Mouse (Mus musculus): Measurements from ENCODE around the gene Gm14214. TPM values are rescaled to one million over a fixed set of nuclear protein-coding genes. Genes with fewer than 3 reads are reported as not detected.

The Gm14214 gene
- polyA plus RNA-seq, 1 experiment from 2014 or later = not detected

DNA sequence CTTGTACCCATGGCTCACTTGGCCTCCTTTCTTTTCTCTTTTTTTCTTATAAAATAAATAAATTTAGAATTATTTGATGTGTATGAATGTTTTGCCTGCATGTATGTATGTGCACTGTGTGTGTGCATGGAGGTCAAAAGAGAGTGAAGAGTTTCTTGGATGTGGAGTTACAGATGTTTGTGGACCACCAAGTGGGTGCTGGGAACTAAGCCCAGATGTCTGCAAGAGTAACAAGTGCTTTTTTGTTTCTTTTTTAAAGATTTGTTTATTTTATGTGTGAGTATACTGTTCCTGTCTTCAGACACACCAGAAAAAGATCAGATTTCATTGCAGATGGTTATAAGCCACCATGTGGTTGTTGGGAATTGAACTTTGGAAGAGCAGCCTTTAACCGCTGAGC, 33.5 kb upstream of the Gm14214 start:
- Histone ChIP-seq H3K27me3 (replicated peaks; ENCODE audit: control insufficient read depth, insufficient read depth, low read length) (no peaks in the 10 kb centered on the region), H3K27ac (replicated peaks; ENCODE audit: low read depth, low read length) (no peak overlapping the region), H3K9ac (ENCODE audit: low read depth, low read length) (no peak overlapping the region), H3K4me3 (ENCODE audit: low read depth, low read length) (no peak overlapping the region), H3K9me3 (ENCODE audit: control insufficient read depth, low read length) (no peaks in the 10 kb centered on the region), H3K4me1 (ENCODE audit: control insufficient read depth, insufficient read depth, low read length) (peaks cover 27% of the 10 kb centered on the region), H3K4me2 (ENCODE audit: low read depth, low read length) (no peak overlapping the region), H3K36me3 (ENCODE audit: control insufficient read depth, insufficient read depth, low read length) (no peaks in the 10 kb centered on the region; the same call in 1 of the 2 replicates)
- peak; percentile 19 for DNase-seq (ENCODE audit: low spot score)
- WGBS = 67% methylated on average over 1 of the region's 1 CpGs
- ATAC-seq (ENCODE audit: low read depth) = no peak

DNA sequence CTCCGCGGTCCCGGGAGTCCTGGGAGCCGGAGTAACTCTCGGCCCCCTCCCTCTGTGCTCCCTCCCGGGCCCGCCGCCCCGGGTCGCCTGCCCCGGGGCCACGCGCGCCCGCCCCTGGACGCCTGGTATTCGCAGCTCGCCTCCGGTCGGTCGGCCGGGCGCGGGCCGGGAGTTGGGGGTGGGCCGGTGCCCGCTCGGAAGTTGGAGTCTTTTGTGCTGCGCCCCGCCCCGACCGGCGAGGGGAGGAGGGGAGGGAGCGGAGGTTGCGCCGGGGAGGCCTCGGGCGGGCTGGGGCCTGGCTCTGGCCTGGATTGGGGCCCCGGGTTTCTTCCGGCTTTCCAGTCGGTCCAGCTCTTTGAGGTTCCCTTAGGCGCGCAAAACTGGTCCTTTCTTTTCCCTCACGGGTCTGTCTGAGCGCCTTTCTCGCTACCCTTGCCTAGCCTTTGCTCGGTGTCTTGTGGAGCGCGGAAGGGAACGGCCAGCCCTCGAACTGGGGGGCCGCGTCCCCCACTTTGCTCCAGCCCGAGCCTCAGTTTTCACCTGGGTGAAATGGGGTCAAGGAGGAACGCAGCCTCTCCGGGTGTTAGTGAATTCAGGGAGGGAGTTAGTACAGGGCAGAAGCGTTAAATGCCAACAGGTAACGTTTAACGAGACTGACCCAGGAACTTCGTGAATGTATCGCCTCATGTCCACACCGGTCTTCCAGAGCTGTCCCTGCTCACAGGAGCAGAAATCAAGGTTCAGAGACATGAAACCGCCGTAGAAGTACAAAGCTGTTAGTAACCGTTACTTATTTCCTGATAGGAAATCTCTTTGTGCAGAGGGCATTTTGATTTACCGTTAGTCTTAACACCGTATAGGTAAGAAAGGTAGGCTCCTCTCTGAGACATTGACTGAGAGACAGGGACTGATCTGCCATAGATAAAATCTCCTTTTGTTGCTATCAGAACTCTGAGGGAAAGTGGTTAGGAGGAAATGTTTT, 22.1 kb upstream of the Gm14214 start:
- DNase-seq (ENCODE audit: low spot score) = peak; percentile 86
- peak overlapping the region; percentile 72 for H3K4me2 ChIP-seq (ENCODE audit: low read depth, low read length)
- peak overlapping the region; percentile 98 for H3K9ac ChIP-seq (ENCODE audit: low read depth, low read length)
- H3K9me3 ChIP-seq (ENCODE audit: control insufficient read depth, low read length) = no peaks in the 10 kb centered on the region
- peak overlapping the region; percentile 99 for H3K4me3 ChIP-seq (ENCODE audit: low read depth, low read length)
- peak; percentile 24 for ATAC-seq (ENCODE audit: low read depth)
- H3K36me3 ChIP-seq (ENCODE audit: control insufficient read depth, insufficient read depth, low read length) = 0 out of 2 replicates have a peak, but pooled peaks cover 3% of the 10 kb centered on the region
- H3K27ac ChIP-seq (replicated peaks; ENCODE audit: low read depth, low read length) = peak overlapping the region; percentile 98
- peaks cover 33% of the 10 kb centered on the region for H3K4me1 ChIP-seq (ENCODE audit: control insufficient read depth, insufficient read depth, low read length)
- no peaks in the 10 kb centered on the region for H3K27me3 ChIP-seq (replicated peaks; ENCODE audit: control insufficient read depth, insufficient read depth, low read length)
- under 1% methylated on average over 48 of the region's 67 CpGs for WGBS

DNA sequence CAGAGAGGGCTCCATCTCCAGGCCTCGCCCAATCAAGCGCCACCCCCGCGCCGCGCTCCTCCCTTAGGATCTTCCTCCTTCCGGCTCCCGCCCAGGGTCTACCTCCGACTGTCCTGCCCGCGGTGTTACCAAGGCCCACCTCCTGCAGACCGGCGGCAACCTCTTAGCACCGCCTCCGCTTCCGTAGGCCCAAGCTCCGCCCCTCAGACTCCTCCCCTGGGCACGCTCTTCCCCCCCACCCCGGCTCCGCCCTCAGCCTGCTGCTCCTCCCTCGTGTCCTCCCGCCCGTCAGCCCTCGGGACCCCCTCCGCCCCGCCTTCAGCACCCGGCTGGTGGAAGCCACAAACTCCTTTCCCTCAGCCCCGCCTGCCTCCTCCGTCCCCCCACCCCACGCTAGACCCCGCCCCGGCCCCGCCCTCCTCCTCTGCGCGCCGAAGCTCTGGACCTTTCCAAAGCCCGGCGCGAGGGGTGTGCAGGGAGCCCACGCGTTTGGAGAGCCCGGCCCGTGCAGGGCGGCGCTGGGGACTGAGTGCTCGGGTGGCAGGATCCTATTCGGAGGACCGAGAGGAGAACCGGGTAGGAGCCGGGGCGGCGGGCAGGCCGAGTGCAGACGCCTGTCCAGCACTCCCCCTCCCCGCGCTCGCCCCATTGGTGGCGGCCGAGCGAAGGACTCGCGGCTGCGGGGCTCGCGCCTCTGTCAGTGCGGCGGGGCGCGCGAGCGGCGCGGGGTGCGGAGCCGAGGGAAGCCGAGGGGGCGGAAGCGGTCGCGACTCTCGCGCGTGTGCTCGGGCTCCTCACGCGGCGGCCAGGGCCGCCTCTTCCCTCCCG, 21.0 kb upstream of the Gm14214 start, which contains the start of the genes Raly and a:
Gene Raly (plus strand): TSS at position 441 of the 828 bp plus-strand sequence.
Gene a (plus strand): TSS at position 747 of the 828 bp plus-strand sequence.
- no peaks in the 10 kb centered on the region for H3K9me3 ChIP-seq (ENCODE audit: control insufficient read depth, low read length)
- H3K36me3 ChIP-seq (ENCODE audit: control insufficient read depth, insufficient read depth, low read length) = 0 out of 2 replicates have a peak, but pooled peaks cover 3% of the 10 kb centered on the region
- DNase-seq (ENCODE audit: low spot score) (peak; percentile 99), ATAC-seq (ENCODE audit: low read depth) (peak; percentile 97)
- peak within 1 kb of the TSS; percentile 99 for H3K4me3 ChIP-seq (ENCODE audit: low read depth, low read length)
- peak within 1 kb of the TSS; percentile 98 for H3K27ac ChIP-seq (replicated peaks; ENCODE audit: low read depth, low read length)
- WGBS = under 1% methylated on average over 35 of the region's 89 CpGs
- peak within 1 kb of the TSS; percentile 98 for H3K9ac ChIP-seq (ENCODE audit: low read depth, low read length)
- peak within 1 kb of the TSS; percentile 72 for H3K4me2 ChIP-seq (ENCODE audit: low read depth, low read length)
- H3K4me1 ChIP-seq (ENCODE audit: control insufficient read depth, insufficient read depth, low read length) = peaks cover 33% of the 10 kb centered on the region
- no peaks in the 10 kb centered on the region for H3K27me3 ChIP-seq (replicated peaks; ENCODE audit: control insufficient read depth, insufficient read depth, low read length)

DNA sequence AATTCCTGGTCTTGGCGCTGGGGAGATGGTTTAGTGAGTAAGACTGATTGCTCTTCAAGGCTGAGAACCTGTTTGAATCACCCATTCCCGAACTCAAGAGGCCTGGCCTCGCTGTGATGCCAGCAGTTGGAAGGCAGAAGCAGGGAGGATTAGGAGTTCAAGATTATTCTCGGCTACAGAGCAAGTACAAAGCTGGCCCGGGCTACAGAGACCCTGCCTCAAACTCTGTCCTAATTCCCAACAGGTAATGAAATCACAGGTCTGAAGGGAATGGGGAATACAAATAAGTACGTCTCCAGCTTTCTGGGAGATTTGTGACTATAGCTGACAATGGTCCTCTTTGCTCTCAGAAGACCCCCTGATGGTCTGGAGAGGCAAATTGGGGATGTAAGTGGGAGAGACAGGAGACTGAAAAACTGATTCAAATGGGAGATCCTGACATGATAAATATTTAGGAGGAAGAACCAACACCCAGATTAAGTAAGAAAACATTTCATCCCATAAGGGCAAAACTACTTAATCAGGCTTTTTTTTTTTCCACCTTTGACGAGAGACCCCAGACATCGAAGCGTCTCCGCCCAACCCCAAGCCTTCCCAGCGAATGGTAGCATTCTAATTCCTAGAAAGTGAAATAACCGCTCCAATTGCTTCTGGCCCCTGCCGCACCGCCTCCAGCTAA, 20.3 kb upstream of the Gm14214 start:
- Histone ChIP-seq H3K4me2 (ENCODE audit: low read depth, low read length) (peak overlapping the region; percentile 72), H3K36me3 (ENCODE audit: control insufficient read depth, insufficient read depth, low read length) (0 out of 2 replicates have a peak, but pooled peaks cover 3% of the 10 kb centered on the region), H3K9me3 (ENCODE audit: control insufficient read depth, low read length) (no peaks in the 10 kb centered on the region), H3K27me3 (replicated peaks; ENCODE audit: control insufficient read depth, insufficient read depth, low read length) (no peaks in the 10 kb centered on the region), H3K4me1 (ENCODE audit: control insufficient read depth, insufficient read depth, low read length) (peaks cover 35% of the 10 kb centered on the region), H3K9ac (ENCODE audit: low read depth, low read length) (peak overlapping the region; percentile 51), H3K27ac (replicated peaks; ENCODE audit: low read depth, low read length) (peak overlapping the region; percentile 58), H3K4me3 (ENCODE audit: low read depth, low read length) (peak overlapping the region; percentile 99)
- WGBS = 8% methylated on average over 14 of the region's 14 CpGs
- ATAC-seq (ENCODE audit: low read depth) (no peak), DNase-seq (ENCODE audit: low spot score) (no peak)

DNA sequence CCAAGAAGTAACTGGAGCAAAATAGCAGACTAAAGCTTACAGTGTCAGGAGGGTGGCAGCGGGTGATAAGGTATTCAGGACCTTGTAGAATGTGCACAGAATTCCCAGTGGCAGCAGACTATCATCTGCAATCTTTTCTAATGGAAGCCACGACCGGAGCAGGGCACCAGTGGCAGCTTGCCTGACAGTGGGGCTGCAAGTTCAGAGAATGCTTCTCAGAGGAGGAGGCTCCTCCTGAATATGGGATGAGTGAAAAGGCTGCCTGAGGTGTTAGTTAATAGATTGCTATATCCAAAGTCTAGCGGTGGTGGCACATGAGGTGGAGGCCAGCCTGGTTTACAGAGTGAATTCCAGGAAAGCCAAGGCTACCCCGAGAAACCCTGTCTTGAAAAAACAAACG, 19.6 kb upstream of the Gm14214 start:
- Histone ChIP-seq H3K4me2 (ENCODE audit: low read depth, low read length) (no peak overlapping the region), H3K4me1 (ENCODE audit: control insufficient read depth, insufficient read depth, low read length) (peaks cover 36% of the 10 kb centered on the region), H3K27me3 (replicated peaks; ENCODE audit: control insufficient read depth, insufficient read depth, low read length) (no peaks in the 10 kb centered on the region), H3K4me3 (ENCODE audit: low read depth, low read length) (no peak overlapping the region), H3K27ac (replicated peaks; ENCODE audit: low read depth, low read length) (no peak overlapping the region), H3K36me3 (ENCODE audit: control insufficient read depth, insufficient read depth, low read length) (no peaks in the 10 kb centered on the region), H3K9me3 (ENCODE audit: control insufficient read depth, low read length) (no peaks in the 10 kb centered on the region), H3K9ac (ENCODE audit: low read depth, low read length) (no peak overlapping the region)
- DNase-seq (ENCODE audit: low spot score) (no peak), ATAC-seq (ENCODE audit: low read depth) (no peak)
- 77% methylated on average over 6 of the region's 6 CpGs for WGBS

DNA sequence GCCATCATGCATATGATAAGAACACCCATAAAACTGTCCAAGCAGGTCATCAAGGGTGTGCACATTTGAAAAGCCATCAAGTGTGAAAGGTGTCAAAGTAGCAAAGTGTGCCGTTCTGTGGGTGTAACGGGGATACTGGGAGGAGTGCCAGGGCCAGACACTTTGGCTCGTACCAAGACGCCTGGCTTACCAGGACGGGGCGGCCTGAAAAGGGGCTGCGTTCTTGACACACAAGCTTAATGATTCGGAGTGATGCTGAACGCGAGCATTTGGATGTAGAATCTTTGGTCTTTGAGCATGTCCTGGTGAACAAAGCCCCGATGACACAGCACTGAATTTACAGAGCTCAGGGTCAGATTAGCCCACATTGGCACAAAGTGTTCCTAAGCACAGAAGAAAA, 16.9 kb upstream of the Gm14214 start:
- ATAC-seq (ENCODE audit: low read depth) = no peak
- no peak overlapping the region for H3K9ac ChIP-seq (ENCODE audit: low read depth, low read length)
- no peaks in the 10 kb centered on the region for H3K36me3 ChIP-seq (ENCODE audit: control insufficient read depth, insufficient read depth, low read length)
- no peak for DNase-seq (ENCODE audit: low spot score)
- H3K4me1 ChIP-seq (ENCODE audit: control insufficient read depth, insufficient read depth, low read length) = peaks cover 17% of the 10 kb centered on the region
- 87% methylated on average over 11 of the region's 11 CpGs for WGBS
- H3K27ac ChIP-seq (replicated peaks; ENCODE audit: low read depth, low read length) = no peak overlapping the region
- no peaks in the 10 kb centered on the region for H3K9me3 ChIP-seq (ENCODE audit: control insufficient read depth, low read length)
- H3K4me3 ChIP-seq (ENCODE audit: low read depth, low read length) = no peak overlapping the region
- no peak overlapping the region for H3K4me2 ChIP-seq (ENCODE audit: low read depth, low read length)
- no peaks in the 10 kb centered on the region for H3K27me3 ChIP-seq (replicated peaks; ENCODE audit: control insufficient read depth, insufficient read depth, low read length)

DNA sequence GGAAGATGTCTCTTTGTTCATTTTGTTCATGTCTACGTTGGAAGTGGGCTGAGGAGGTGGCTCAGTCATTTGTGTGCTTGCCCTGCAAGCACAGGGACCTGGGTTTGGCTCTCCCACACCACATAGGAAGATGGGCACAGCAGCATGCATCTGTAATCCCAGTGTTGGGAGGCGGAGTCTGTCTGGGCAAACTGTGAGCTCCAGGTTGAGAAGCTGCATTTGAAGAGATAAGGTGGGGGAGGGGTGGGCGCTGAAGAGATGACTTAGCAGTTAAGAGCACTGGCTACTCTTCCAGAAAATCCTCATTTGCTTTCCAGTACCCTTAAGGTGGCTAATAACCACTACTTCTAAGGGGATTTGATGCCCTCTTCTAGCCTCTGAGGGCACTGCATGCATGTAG, 16.4 kb upstream of the Gm14214 start:
- 48% methylated on average over 3 of the region's 3 CpGs for WGBS

DNA sequence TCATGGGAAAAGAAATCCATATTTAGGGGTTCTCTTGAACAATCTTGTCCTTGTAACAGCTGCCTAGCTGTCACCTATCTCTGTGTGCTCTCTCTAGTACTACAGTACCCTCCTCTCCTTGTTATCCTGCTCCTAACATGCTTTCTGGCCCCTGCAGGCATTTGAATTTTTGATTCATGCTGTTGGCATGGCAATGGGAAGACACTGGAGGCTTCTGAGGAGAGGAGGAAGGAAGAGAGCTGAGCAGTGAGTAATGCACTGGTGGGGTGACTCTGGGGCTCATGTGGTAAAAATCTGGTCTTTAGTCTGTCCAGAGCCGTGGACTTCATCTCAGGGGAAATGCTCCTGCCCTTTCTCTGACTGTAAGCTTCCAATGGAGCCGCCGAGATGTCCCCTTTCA, 15.5 kb upstream of the Gm14214 start:
- Histone ChIP-seq H3K4me3 (ENCODE audit: low read depth, low read length) (no peak overlapping the region), H3K9me3 (ENCODE audit: control insufficient read depth, low read length) (no peaks in the 10 kb centered on the region), H3K36me3 (ENCODE audit: control insufficient read depth, insufficient read depth, low read length) (no peaks in the 10 kb centered on the region), H3K27me3 (replicated peaks; ENCODE audit: control insufficient read depth, insufficient read depth, low read length) (no peaks in the 10 kb centered on the region), H3K9ac (ENCODE audit: low read depth, low read length) (no peak overlapping the region), H3K27ac (replicated peaks; ENCODE audit: low read depth, low read length) (no peak overlapping the region), H3K4me1 (ENCODE audit: control insufficient read depth, insufficient read depth, low read length) (peaks cover 17% of the 10 kb centered on the region), H3K4me2 (ENCODE audit: low read depth, low read length) (no peak overlapping the region)
- ATAC-seq (ENCODE audit: low read depth) = no peak
- 62% methylated on average over 3 of the region's 3 CpGs for WGBS
- DNase-seq (ENCODE audit: low spot score) = no peak

More for the DNA sequence above, 16.4 kb upstream of the Gm14214 start:
- H3K36me3 ChIP-seq (ENCODE audit: control insufficient read depth, insufficient read depth, low read length) = no peaks in the 10 kb centered on the region
- no peak overlapping the region for H3K4me2 ChIP-seq (ENCODE audit: low read depth, low read length)
- no peak overlapping the region for H3K27ac ChIP-seq (replicated peaks; ENCODE audit: low read depth, low read length)
- peaks cover 17% of the 10 kb centered on the region for H3K4me1 ChIP-seq (ENCODE audit: control insufficient read depth, insufficient read depth, low read length)
- H3K9ac ChIP-seq (ENCODE audit: low read depth, low read length) = no peak overlapping the region
- no peaks in the 10 kb centered on the region for H3K27me3 ChIP-seq (replicated peaks; ENCODE audit: control insufficient read depth, insufficient read depth, low read length)
- H3K9me3 ChIP-seq (ENCODE audit: control insufficient read depth, low read length) = no peaks in the 10 kb centered on the region
- H3K4me3 ChIP-seq (ENCODE audit: low read depth, low read length) = no peak overlapping the region
- DNase-seq (ENCODE audit: low spot score) = no peak
- ATAC-seq (ENCODE audit: low read depth) = no peak

All from embryonic facial prominence, embryonic 14.5 days (tissue).